Mouse (Mus musculus): ENCODE data around the gene Car9. TPM values are rescaled to one million over a fixed set of nuclear protein-coding genes. Genes with fewer than 3 reads are reported as not detected.

The Car9 gene
- 2.3 and 3.3 TPM in 2 replicates for polyA plus RNA-seq (2015; fragmentation: Nextera tagmentation; extraction: Ambion mirVana)

GRCm38 (mm10) chr4:43506536-43507185, at the start of gene Car9:
Gene Car9, plus strand, starts transcription at chr4:43506966.
- Histone ChIP-seq H3K4me3 (peak within 1 kb of the TSS; percentile 50), H3K4me1 (peaks cover 32% of the 10 kb centered on the region), H3K27me3 (peaks cover 12% of the 10 kb centered on the region; the same call in 1 of the 2 replicates), H3K27ac (no peak within 1 kb of the TSS), H3K4me2 (replicated peaks) (peak within 1 kb of the TSS; percentile 73), H3K9me3 (no peaks in the 10 kb centered on the region), H3K9ac (peak within 1 kb of the TSS; percentile 59; the same call in 1 of the 2 replicates), H3K36me3 (no peaks in the 10 kb centered on the region)
- ATAC-seq (ENCODE audit: low FRiP score, low read depth), result peak; percentile 25; the same call in 1 of the 2 replicates
- 49% methylated on average over 9 of the region's 9 CpGs for WGBS

- no peak overlapping the region for H3K4me3 ChIP-seq
- no peak overlapping the region for H3K27ac ChIP-seq
- no peaks in the 10 kb centered on the region for H3K36me3 ChIP-seq
- ATAC-seq (ENCODE audit: low FRiP score, low read depth), result no peak
- WGBS, result 25% methylated on average over 8 of the region's 8 CpGs
- H3K4me1 ChIP-seq, result peaks cover 24% of the 10 kb centered on the region
- H3K9me3 ChIP-seq, result no peaks in the 10 kb centered on the region
- H3K27me3 ChIP-seq, result peaks cover 40% of the 10 kb centered on the region
- no peak overlapping the region for H3K4me2 ChIP-seq (replicated peaks)
- H3K9ac ChIP-seq, result no peak overlapping the region
Observed at GRCm38 (mm10) chr4:43457124-43457523, 49.6 kb upstream of the Car9 start.

GRCm38 (mm10) chr4:43463102-43463501, 43.7 kb upstream of the Car9 start:
- no peak overlapping the region for H3K4me2 ChIP-seq (replicated peaks)
- no peaks in the 10 kb centered on the region for H3K27me3 ChIP-seq
- no peaks in the 10 kb centered on the region for H3K36me3 ChIP-seq
- no peak overlapping the region for H3K9ac ChIP-seq
- 90% methylated on average over 5 of the region's 5 CpGs for WGBS
- H3K4me1 ChIP-seq, result no peaks in the 10 kb centered on the region
- no peak overlapping the region for H3K27ac ChIP-seq
- no peaks in the 10 kb centered on the region for H3K9me3 ChIP-seq
- ATAC-seq (ENCODE audit: low FRiP score, low read depth), result no peak
- no peak overlapping the region for H3K4me3 ChIP-seq

- H3K27me3 ChIP-seq, result no peaks in the 10 kb centered on the region
- H3K9me3 ChIP-seq, result no peaks in the 10 kb centered on the region
- H3K9ac ChIP-seq, result 0 out of 2 replicates have a peak overlapping the region, but pooled peaks have one; percentile 8
- WGBS, result 87% methylated on average over 6 of the region's 6 CpGs
- H3K4me1 ChIP-seq, result no peaks in the 10 kb centered on the region
- H3K4me2 ChIP-seq (replicated peaks), result no peak overlapping the region
- no peak overlapping the region for H3K27ac ChIP-seq
- no peaks in the 10 kb centered on the region for H3K36me3 ChIP-seq
- no peak for ATAC-seq (ENCODE audit: low FRiP score, low read depth)
- H3K4me3 ChIP-seq, result no peak overlapping the region
Observed at GRCm38 (mm10) chr4:43465935-43466334, 40.8 kb upstream of the Car9 start.

GRCm38 (mm10) chr4:43466872-43467271, 39.9 kb upstream of the Car9 start:
- no peak overlapping the region for H3K4me3 ChIP-seq
- H3K27me3 ChIP-seq, result no peaks in the 10 kb centered on the region
- H3K27ac ChIP-seq, result no peak overlapping the region
- ATAC-seq (ENCODE audit: low FRiP score, low read depth), result no peak
- H3K4me2 ChIP-seq (replicated peaks), result no peak overlapping the region
- H3K9ac ChIP-seq, result no peak overlapping the region
- H3K4me1 ChIP-seq, result no peaks in the 10 kb centered on the region
- no peaks in the 10 kb centered on the region for H3K36me3 ChIP-seq
- 83% methylated on average over 7 of the region's 7 CpGs for WGBS
- no peaks in the 10 kb centered on the region for H3K9me3 ChIP-seq

GRCm38 (mm10) chr4:43470301-43470700, 36.5 kb upstream of the Car9 start:
- Histone ChIP-seq H3K9me3 (no peaks in the 10 kb centered on the region), H3K27me3 (no peaks in the 10 kb centered on the region), H3K9ac (no peak overlapping the region), H3K4me1 (no peaks in the 10 kb centered on the region), H3K36me3 (no peaks in the 10 kb centered on the region), H3K27ac (no peak overlapping the region), H3K4me3 (no peak overlapping the region), H3K4me2 (replicated peaks) (no peak overlapping the region)
- 91% methylated on average over 10 of the region's 10 CpGs for WGBS
- ATAC-seq (ENCODE audit: low FRiP score, low read depth), result no peak

GRCm38 (mm10) chr4:43473636-43474035, 33.1 kb upstream of the Car9 start:
- ATAC-seq (ENCODE audit: low FRiP score, low read depth), result no peak

GRCm38 (mm10) chr4:43476604-43477003, 30.2 kb upstream of the Car9 start:
- WGBS, result 90% methylated on average over 6 of the region's 6 CpGs
- Histone ChIP-seq H3K4me3 (no peak overlapping the region), H3K27me3 (no peaks in the 10 kb centered on the region), H3K27ac (no peak overlapping the region), H3K4me2 (replicated peaks) (no peak overlapping the region), H3K36me3 (no peaks in the 10 kb centered on the region), H3K9me3 (no peaks in the 10 kb centered on the region), H3K4me1 (0 out of 2 replicates have a peak, but pooled peaks cover 4% of the 10 kb centered on the region), H3K9ac (no peak overlapping the region)
- ATAC-seq (ENCODE audit: low FRiP score, low read depth), result no peak

More at GRCm38 (mm10) chr4:43473636-43474035, 33.1 kb upstream of the Car9 start:
- WGBS, result 76% methylated on average over 1 of the region's 1 CpGs
- no peaks in the 10 kb centered on the region for H3K9me3 ChIP-seq
- H3K4me3 ChIP-seq, result no peak overlapping the region
- H3K36me3 ChIP-seq, result no peaks in the 10 kb centered on the region
- no peak overlapping the region for H3K27ac ChIP-seq
- H3K4me2 ChIP-seq (replicated peaks), result no peak overlapping the region
- 0 out of 2 replicates have a peak, but pooled peaks cover 4% of the 10 kb centered on the region for H3K4me1 ChIP-seq
- no peaks in the 10 kb centered on the region for H3K27me3 ChIP-seq
- H3K9ac ChIP-seq, result no peak overlapping the region

GRCm38 (mm10) chr4:43477857-43478533, 28.8 kb upstream of the Car9 start:
- Histone ChIP-seq H3K27ac (no peak overlapping the region), H3K9me3 (no peaks in the 10 kb centered on the region)

GRCm38 (mm10) chr4:43478534-43478858, 28.3 kb upstream of the Car9 start:
- Histone ChIP-seq H3K27ac (no peak overlapping the region), H3K27me3 (no peaks in the 10 kb centered on the region), H3K4me3 (peak overlapping the region; percentile 37), H3K4me1 (0 out of 2 replicates have a peak, but pooled peaks cover 4% of the 10 kb centered on the region), H3K9ac (peak overlapping the region; percentile 39; the same call in 1 of the 2 replicates), H3K9me3 (no peaks in the 10 kb centered on the region), H3K36me3 (no peaks in the 10 kb centered on the region), H3K4me2 (replicated peaks) (peak overlapping the region; percentile 58)
- 63% methylated on average over 8 of the region's 8 CpGs for WGBS
- peak; percentile 41; the same call in 1 of the 2 replicates for ATAC-seq (ENCODE audit: low FRiP score, low read depth)

More at GRCm38 (mm10) chr4:43477857-43478533, 28.8 kb upstream of the Car9 start:
- Histone ChIP-seq H3K36me3 (no peaks in the 10 kb centered on the region), H3K4me1 (0 out of 2 replicates have a peak, but pooled peaks cover 4% of the 10 kb centered on the region), H3K9ac (peak overlapping the region; percentile 39; the same call in 1 of the 2 replicates), H3K27me3 (no peaks in the 10 kb centered on the region), H3K4me3 (peak overlapping the region; percentile 37), H3K4me2 (replicated peaks) (peak overlapping the region; percentile 58)
- 18% methylated on average over 11 of the region's 11 CpGs for WGBS
- peak; percentile 93 for ATAC-seq (ENCODE audit: low FRiP score, low read depth)

- H3K4me1 ChIP-seq, result 0 out of 2 replicates have a peak, but pooled peaks cover 4% of the 10 kb centered on the region
- ATAC-seq (ENCODE audit: low FRiP score, low read depth), result no peak
- no peaks in the 10 kb centered on the region for H3K9me3 ChIP-seq
- H3K4me3 ChIP-seq, result no peak overlapping the region
- peak overlapping the region; percentile 39 for H3K4me2 ChIP-seq (replicated peaks)
- H3K27me3 ChIP-seq, result no peaks in the 10 kb centered on the region
- H3K36me3 ChIP-seq, result no peaks in the 10 kb centered on the region
- no peak overlapping the region for H3K27ac ChIP-seq
- 48% methylated on average over 24 of the region's 24 CpGs for WGBS
- H3K9ac ChIP-seq, result no peak overlapping the region
Observed at GRCm38 (mm10) chr4:43478906-43479832, 27.6 kb upstream of the Car9 start.

Data from limb, embryonic 13.5 days (tissue).